Mouse (Mus musculus) neural tube, embryonic 14.5 days (tissue): ENCODE measurements at regions not wholly inside any gene's neighbourhood (a gene's known extent, or its start where the extent isn't known, plus 50 kb on each side); places are given as distances from the start of the nearest gene placed in this dataset.
"Not testable (repeated sequence)": the region's sequence is repeated elsewhere in the genome, so short reads cannot be mapped to it uniquely, and the experiment has no call there.

ENCODE experiments used
- ATAC-seq: fragments of 200-750 bp; cut with Nextera tagmentation; 2 replicates; pipeline ENCODE4 v1.8.0; 2017; ENCODE audit warnings: low read depth, mild to moderate bottlenecking, moderate TSS enrichment, moderate library complexity
- H3K27ac ChIP-seq: fragments of 300-500 bp; sonication (generic); 2 replicates; pipeline ENCODE4 v1.5.1; 2014; ENCODE audit warnings: low read depth, mild to moderate bottlenecking, control low read depth, low read length, moderate library complexity, mixed read lengths
- H3K27me3 ChIP-seq: fragments of 300-500 bp; sonication (generic); 2 replicates; pipeline ENCODE4 v1.6.1; 2014; ENCODE audit warnings: low read length; ENCODE audit not compliant: control insufficient read depth, insufficient read depth
- H3K36me3 ChIP-seq: fragments of 300-500 bp; sonication (generic); 2 replicates; pipeline ENCODE4 v1.6.1; 2014; ENCODE audit warnings: low read length, mixed read lengths; ENCODE audit not compliant: control insufficient read depth, insufficient read depth
- H3K4me1 ChIP-seq: fragments of 300-500 bp; sonication (generic); 2 replicates; pipeline ENCODE4 v1.6.1; 2014; ENCODE audit warnings: low read length; ENCODE audit not compliant: control insufficient read depth, insufficient read depth
- H3K4me2 ChIP-seq: fragments of 300-500 bp; sonication (generic); 2 replicates; pipeline ENCODE4 v1.6.1; 2014; ENCODE audit warnings: mild to moderate bottlenecking, low read depth, low read length, control low read depth
- H3K4me3 ChIP-seq: fragments of 300-500 bp; sonication (generic); 2 replicates; pipeline ENCODE4 v1.5.1; 2014; ENCODE audit warnings: low read depth, low read length, control low read depth, mixed read lengths
- H3K9ac ChIP-seq: fragments of 300-500 bp; sonication (generic); replicated peaks from 2 replicates; pipeline ENCODE4 v1.6.1; 2014; ENCODE audit warnings: low read depth, mild to moderate bottlenecking, control low read depth, low read length, mixed read lengths
- H3K9me3 ChIP-seq: fragments of 300-500 bp; sonication (generic); 2 replicates; pipeline ENCODE4 v1.6.1; 2016; ENCODE audit warnings: low read length; ENCODE audit not compliant: control insufficient read depth
- WGBS: fragments of 180-500 bp; shearing (Covaris S2); extraction: QIAGEN DNeasy Blood & Tissue Kit; methylation state at CpG from one replicate; pipeline ENCODE4 v1.1.7; 2014; 5-methylcytosine and 5-hydroxymethylcytosine counted together

DNA sequence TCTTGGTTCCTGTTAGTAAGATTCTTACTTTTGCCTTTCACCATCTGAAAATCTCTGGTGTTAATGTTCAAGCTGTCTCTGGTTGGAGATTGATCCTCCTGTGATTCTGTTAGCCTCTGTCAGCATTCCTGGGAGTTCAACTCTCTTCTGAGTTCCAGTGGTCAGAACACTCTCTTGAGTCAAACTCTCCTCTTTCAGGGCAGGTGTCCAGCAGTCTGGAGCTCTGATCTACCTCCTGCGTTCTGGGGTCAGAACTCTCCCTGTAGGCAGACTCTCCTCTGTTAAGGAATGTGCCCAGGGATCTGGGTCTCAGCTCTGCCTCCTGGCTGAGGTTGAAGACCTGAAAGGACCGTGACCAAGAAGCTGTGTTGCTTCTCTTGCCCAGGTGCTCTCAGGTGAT, 581.3 kb downstream of the H2al1n start:
- H3K27me3 ChIP-seq, H3K9ac ChIP-seq, H3K4me2 ChIP-seq, H3K4me1 ChIP-seq, H3K36me3 ChIP-seq, H3K9me3 ChIP-seq, ATAC-seq, H3K27ac ChIP-seq, H3K4me3 ChIP-seq: not testable (repeated sequence)
- 96% methylated on average over 2 of the region's 2 CpGs for WGBS

DNA sequence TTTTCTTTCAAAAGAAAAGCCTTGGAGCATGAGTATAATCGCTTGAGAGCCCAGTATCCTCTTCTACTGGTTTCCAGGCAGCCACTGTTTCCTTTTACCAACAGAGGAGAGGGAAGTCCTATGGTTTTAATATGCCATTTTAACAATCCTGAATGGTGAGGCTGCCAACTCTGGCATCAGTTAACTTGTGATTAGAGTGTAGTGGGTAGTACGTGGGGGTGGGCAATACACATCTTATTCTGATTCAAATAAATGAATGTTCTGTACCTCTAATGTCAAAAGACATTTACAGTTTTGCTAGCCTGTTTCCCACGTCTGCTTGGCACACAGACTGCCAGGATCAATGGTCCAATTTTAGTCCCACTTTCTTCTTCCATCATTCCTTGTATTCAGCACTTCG, 624.9 kb downstream of the H2al1n start:
- Histone ChIP-seq H3K4me1 (no peaks in the 10 kb centered on the region), H3K27me3 (no peaks in the 10 kb centered on the region), H3K4me2 (no peak overlapping the region), H3K9me3 (no peaks in the 10 kb centered on the region), H3K36me3 (no peaks in the 10 kb centered on the region), H3K4me3 (no peak overlapping the region), H3K9ac (no peak overlapping the region), H3K27ac (no peak overlapping the region)
- no peak for ATAC-seq
- WGBS = 79% methylated on average over 4 of the region's 4 CpGs

GRCm38 (mm10) chrX:14839740-14840419, 628.9 kb downstream of the H2al1n start:
- no peak overlapping the region for H3K4me2 ChIP-seq
- no peaks in the 10 kb centered on the region for H3K36me3 ChIP-seq
- H3K4me3 ChIP-seq = no peak overlapping the region
- ATAC-seq = peak; percentile 65
- H3K9ac ChIP-seq = no peak overlapping the region
- no peaks in the 10 kb centered on the region for H3K9me3 ChIP-seq
- WGBS = 35% methylated on average over 7 of the region's 7 CpGs
- H3K4me1 ChIP-seq = no peaks in the 10 kb centered on the region
- H3K27me3 ChIP-seq = no peaks in the 10 kb centered on the region
- no peak overlapping the region for H3K27ac ChIP-seq

DNA sequence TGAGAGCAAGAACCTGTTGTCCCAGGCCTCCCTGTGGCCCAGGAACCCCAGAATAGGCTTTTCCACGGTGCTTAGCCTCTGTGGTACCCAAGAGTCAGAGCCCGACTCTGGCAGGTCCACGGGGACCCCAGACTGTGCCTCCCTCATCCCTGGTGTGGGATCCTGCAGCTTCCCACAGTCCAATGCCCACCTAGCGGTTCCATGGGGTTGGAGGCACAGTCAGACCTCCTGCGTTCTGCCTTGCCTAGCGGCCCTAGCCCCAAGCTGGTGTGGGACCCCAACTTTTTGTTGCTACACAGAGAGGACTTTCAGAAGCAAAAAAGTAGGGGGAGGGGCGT, 629.4 kb downstream of the H2al1n start:
- H3K9ac ChIP-seq = no peak overlapping the region
- no peak overlapping the region for H3K4me2 ChIP-seq
- no peak overlapping the region for H3K27ac ChIP-seq
- H3K9me3 ChIP-seq = no peaks in the 10 kb centered on the region
- no peaks in the 10 kb centered on the region for H3K4me1 ChIP-seq
- H3K36me3 ChIP-seq = no peaks in the 10 kb centered on the region
- ATAC-seq = 0 out of 2 replicates have a peak, but pooled peaks have one; percentile 31
- 77% methylated on average over 7 of the region's 7 CpGs for WGBS
- H3K27me3 ChIP-seq = no peaks in the 10 kb centered on the region
- no peak overlapping the region for H3K4me3 ChIP-seq

GRCm38 (mm10) chrX:14845353-14845752, 634.4 kb downstream of the H2al1n start:
- Histone ChIP-seq H3K4me2 (no peak overlapping the region), H3K27me3 (no peaks in the 10 kb centered on the region), H3K9ac (no peak overlapping the region), H3K4me3 (no peak overlapping the region), H3K4me1 (no peaks in the 10 kb centered on the region), H3K36me3 (no peaks in the 10 kb centered on the region), H3K27ac (no peak overlapping the region), H3K9me3 (no peaks in the 10 kb centered on the region)
- ATAC-seq = no peak

- Histone ChIP-seq H3K27me3 (no peaks in the 10 kb centered on the region), H3K4me2 (no peak overlapping the region), H3K4me3 (no peak overlapping the region), H3K9me3 (no peaks in the 10 kb centered on the region), H3K9ac (no peak overlapping the region), H3K27ac (no peak overlapping the region), H3K4me1 (no peaks in the 10 kb centered on the region), H3K36me3 (no peaks in the 10 kb centered on the region)
- no peak for ATAC-seq
- 76% methylated on average over 3 of the region's 3 CpGs for WGBS
These were observed 673.7 kb downstream of the H2al1n start for GRCm38 (mm10) chrX:14884612-14885011.
